Mouse (Mus musculus) midbrain, embryonic 12.5 days (tissue): ENCODE measurements at regions not wholly inside any gene's neighbourhood (a gene's known extent, or its start where the extent isn't known, plus 50 kb on each side); places are given as distances from the start of the nearest gene placed in this dataset.

Experiments used
- ATAC-seq: fragments of 200-750 bp; cut with Nextera tagmentation; 2 replicates; pipeline ENCODE4 v1.8.0; 2017; ENCODE audit warnings: low read depth, moderate TSS enrichment, moderate library complexity; ENCODE audit not compliant: low FRiP score
- H3K27ac ChIP-seq: fragments of 300-500 bp; sonication (generic); replicated peaks from 2 replicates; pipeline ENCODE4 v1.5.1; 2016; ENCODE audit warnings: mild to moderate bottlenecking
- H3K27me3 ChIP-seq: fragments of 300-500 bp; sonication (generic); 2 replicates; pipeline ENCODE4 v1.6.1; 2016; ENCODE audit warnings: mild to moderate bottlenecking
- H3K36me3 ChIP-seq: fragments of 300-500 bp; sonication (generic); 2 replicates; pipeline ENCODE4 v1.6.1; 2016
- H3K4me1 ChIP-seq: fragments of 300-500 bp; sonication (generic); 2 replicates; pipeline ENCODE4 v1.6.1; 2016
- H3K4me2 ChIP-seq: fragments of 300-500 bp; sonication (generic); replicated peaks from 2 replicates; pipeline ENCODE4 v1.6.1; 2016; ENCODE audit warnings: mild to moderate bottlenecking, moderate library complexity
- H3K4me3 ChIP-seq: fragments of 300-500 bp; sonication (generic); 2 replicates; pipeline ENCODE4 v1.5.1; 2016; ENCODE audit warnings: mild to moderate bottlenecking
- H3K9ac ChIP-seq: fragments of 300-500 bp; sonication (generic); replicated peaks from 2 replicates; pipeline ENCODE4 v1.6.1; 2016; ENCODE audit warnings: mild to moderate bottlenecking, moderate library complexity
- H3K9me3 ChIP-seq: fragments of 300-500 bp; sonication (generic); 2 replicates; pipeline ENCODE4 v1.6.1; 2016; ENCODE audit warnings: mild to moderate bottlenecking
- WGBS: fragments of 180-500 bp; shearing (Covaris S2); methylation state at CpG from one replicate; pipeline ENCODE4 v1.1.7; 2016; 5-methylcytosine and 5-hydroxymethylcytosine counted together

- H3K4me3 ChIP-seq, result no peak overlapping the region
- WGBS, result 80% methylated on average over 4 of the region's 4 CpGs
- H3K36me3 ChIP-seq, result no peaks in the 10 kb centered on the region
- H3K4me1 ChIP-seq, result peaks cover 45% of the 10 kb centered on the region
- no peak overlapping the region for H3K9ac ChIP-seq
- no peak overlapping the region for H3K4me2 ChIP-seq
- peaks cover 16% of the 10 kb centered on the region for H3K27me3 ChIP-seq
- no peak for ATAC-seq
- H3K27ac ChIP-seq, result no peak overlapping the region
- H3K9me3 ChIP-seq, result no peaks in the 10 kb centered on the region
These were observed 153.6 kb upstream of the Pou3f3 start for GRCm38 (mm10) chr1:42541991-42542390.

- Histone ChIP-seq H3K9ac (no peak overlapping the region), H3K4me2 (no peak overlapping the region), H3K9me3 (no peaks in the 10 kb centered on the region), H3K27ac (no peak overlapping the region), H3K27me3 (peaks cover 12% of the 10 kb centered on the region), H3K4me3 (no peak overlapping the region), H3K36me3 (no peaks in the 10 kb centered on the region), H3K4me1 (peaks cover 45% of the 10 kb centered on the region)
- 45% methylated on average over 15 of the region's 15 CpGs for WGBS
- ATAC-seq, result no peak
These were observed 152.6 kb upstream of the Pou3f3 start for GRCm38 (mm10) chr1:42542846-42543549.

DNA sequence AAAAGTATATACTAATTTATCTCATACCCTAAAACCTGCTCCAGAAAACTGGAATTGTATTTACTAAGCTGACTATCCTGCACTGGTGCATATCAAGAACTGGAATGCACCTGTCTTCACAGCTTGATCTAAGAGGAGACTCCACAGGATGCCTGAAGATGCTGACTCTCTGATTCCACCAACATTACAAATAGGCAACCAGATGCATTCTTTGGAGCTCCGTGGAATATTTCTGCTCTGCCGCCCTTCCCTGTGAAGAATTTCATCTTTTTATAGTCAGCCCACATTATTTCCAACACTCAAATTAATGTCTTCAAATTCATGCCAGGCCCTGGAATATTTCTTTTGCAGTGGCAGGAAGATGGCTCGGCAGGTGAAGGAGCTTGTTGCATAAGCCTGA is 148.7 kb upstream of the Pou3f3 start:
- H3K27me3 ChIP-seq, result peaks cover 9% of the 10 kb centered on the region
- no peak overlapping the region for H3K27ac ChIP-seq
- no peaks in the 10 kb centered on the region for H3K36me3 ChIP-seq
- no peak for ATAC-seq
- 90% methylated on average over 3 of the region's 3 CpGs for WGBS
- H3K4me3 ChIP-seq, result no peak overlapping the region
- no peak overlapping the region for H3K9ac ChIP-seq
- H3K4me1 ChIP-seq, result peaks cover 14% of the 10 kb centered on the region; the same call in 1 of the 2 replicates
- H3K9me3 ChIP-seq, result no peaks in the 10 kb centered on the region
- no peak overlapping the region for H3K4me2 ChIP-seq

- no peaks in the 10 kb centered on the region for H3K9me3 ChIP-seq
- ATAC-seq, result no peak
- 85% methylated on average over 2 of the region's 2 CpGs for WGBS
These were observed 138.3 kb upstream of the Pou3f3 start for GRCm38 (mm10) chr1:42557301-42557700.

GRCm38 (mm10) chr1:42567640-42568039 is 127.9 kb upstream of the Pou3f3 start:
- Histone ChIP-seq H3K4me3 (no peak overlapping the region), H3K27ac (no peak overlapping the region), H3K36me3 (no peaks in the 10 kb centered on the region), H3K4me1 (no peaks in the 10 kb centered on the region), H3K4me2 (no peak overlapping the region), H3K9me3 (no peaks in the 10 kb centered on the region), H3K9ac (no peak overlapping the region), H3K27me3 (no peaks in the 10 kb centered on the region)
- ATAC-seq, result no peak
- 85% methylated on average over 6 of the region's 6 CpGs for WGBS

More at GRCm38 (mm10) chr1:42557301-42557700, 138.3 kb upstream of the Pou3f3 start:
- Histone ChIP-seq H3K27me3 (no peaks in the 10 kb centered on the region), H3K36me3 (no peaks in the 10 kb centered on the region), H3K9ac (no peak overlapping the region), H3K27ac (no peak overlapping the region), H3K4me3 (no peak overlapping the region), H3K4me2 (no peak overlapping the region), H3K4me1 (no peaks in the 10 kb centered on the region)

- WGBS, result 94% methylated on average over 3 of the region's 3 CpGs
- no peak for ATAC-seq
- Histone ChIP-seq H3K4me3 (no peak overlapping the region), H3K27ac (no peak overlapping the region), H3K27me3 (no peaks in the 10 kb centered on the region; the same call in 1 of the 2 replicates), H3K4me2 (no peak overlapping the region), H3K4me1 (peaks cover 5% of the 10 kb centered on the region; the same call in 1 of the 2 replicates), H3K9me3 (no peaks in the 10 kb centered on the region), H3K9ac (no peak overlapping the region), H3K36me3 (no peaks in the 10 kb centered on the region)
These were observed 110.4 kb upstream of the Pou3f3 start for GRCm38 (mm10) chr1:42585191-42585590.

- no peak overlapping the region for H3K4me2 ChIP-seq
- no peak overlapping the region for H3K4me3 ChIP-seq
- no peaks in the 10 kb centered on the region for H3K36me3 ChIP-seq
- H3K4me1 ChIP-seq, result peaks cover 5% of the 10 kb centered on the region; the same call in 1 of the 2 replicates
- 0 out of 2 replicates have a peak, but pooled peaks have one; percentile 38 for ATAC-seq
- H3K27me3 ChIP-seq, result no peaks in the 10 kb centered on the region
- WGBS, result 57% methylated on average over 10 of the region's 10 CpGs
- H3K27ac ChIP-seq, result no peak overlapping the region
- no peak overlapping the region for H3K9ac ChIP-seq
- no peaks in the 10 kb centered on the region for H3K9me3 ChIP-seq
These were observed 107.1 kb upstream of the Pou3f3 start for GRCm38 (mm10) chr1:42588499-42588898.

- Histone ChIP-seq H3K4me3 (no peak overlapping the region), H3K9me3 (no peaks in the 10 kb centered on the region), H3K36me3 (no peaks in the 10 kb centered on the region), H3K9ac (no peak overlapping the region), H3K4me1 (peaks cover 5% of the 10 kb centered on the region; the same call in 1 of the 2 replicates), H3K4me2 (no peak overlapping the region), H3K27ac (no peak overlapping the region), H3K27me3 (no peaks in the 10 kb centered on the region)
- no peak for ATAC-seq
- WGBS, result 53% methylated on average over 7 of the region's 7 CpGs
These were observed 106.1 kb upstream of the Pou3f3 start for GRCm38 (mm10) chr1:42589442-42589841.

DNA sequence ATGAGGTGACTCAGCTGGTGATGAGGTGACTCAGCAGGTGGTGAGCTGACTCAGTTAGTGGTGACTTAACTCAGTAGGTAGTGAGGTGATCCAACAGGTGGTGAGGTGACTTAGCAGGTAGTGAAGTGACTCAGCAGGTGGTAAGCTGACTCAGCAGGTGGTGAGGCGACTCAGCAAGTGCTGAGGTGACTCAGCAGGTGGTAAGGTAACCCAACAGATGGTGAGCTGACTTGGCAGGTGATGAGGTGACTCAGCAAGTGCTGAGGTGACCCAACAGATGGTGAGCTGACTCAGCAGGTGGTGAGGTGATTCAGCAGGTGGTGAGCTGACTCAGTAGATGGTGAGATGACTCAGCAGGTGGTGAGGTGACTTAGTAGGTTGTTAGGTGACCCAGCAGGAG is 103.7 kb upstream of the Pou3f3 start:
- H3K9me3 ChIP-seq, result no peaks in the 10 kb centered on the region
- H3K4me3 ChIP-seq, result no peak overlapping the region
- WGBS, result 67% methylated on average over 1 of the region's 1 CpGs
- no peak overlapping the region for H3K4me2 ChIP-seq
- no peak overlapping the region for H3K27ac ChIP-seq
- no peaks in the 10 kb centered on the region for H3K36me3 ChIP-seq
- peaks cover 5% of the 10 kb centered on the region; the same call in 1 of the 2 replicates for H3K4me1 ChIP-seq
- no peak overlapping the region for H3K9ac ChIP-seq
- ATAC-seq, result no peak
- no peaks in the 10 kb centered on the region for H3K27me3 ChIP-seq

- Histone ChIP-seq H3K9me3 (no peaks in the 10 kb centered on the region), H3K4me3 (no peak overlapping the region), H3K36me3 (no peaks in the 10 kb centered on the region), H3K9ac (no peak overlapping the region), H3K4me2 (no peak overlapping the region), H3K4me1 (no peaks in the 10 kb centered on the region), H3K27me3 (no peaks in the 10 kb centered on the region), H3K27ac (no peak overlapping the region)
- WGBS, result 66% methylated on average over 4 of the region's 4 CpGs
- no peak for ATAC-seq
These were observed 98.5 kb upstream of the Pou3f3 start for GRCm38 (mm10) chr1:42597065-42597464.

GRCm38 (mm10) chr1:42599238-42599637 is 96.3 kb upstream of the Pou3f3 start:
- no peak overlapping the region for H3K4me3 ChIP-seq
- WGBS, result 85% methylated on average over 6 of the region's 6 CpGs
- H3K27me3 ChIP-seq, result no peaks in the 10 kb centered on the region
- no peaks in the 10 kb centered on the region for H3K36me3 ChIP-seq
- no peak for ATAC-seq
- H3K9ac ChIP-seq, result no peak overlapping the region
- H3K9me3 ChIP-seq, result no peaks in the 10 kb centered on the region
- H3K4me2 ChIP-seq, result no peak overlapping the region
- H3K27ac ChIP-seq, result no peak overlapping the region
- H3K4me1 ChIP-seq, result no peaks in the 10 kb centered on the region

DNA sequence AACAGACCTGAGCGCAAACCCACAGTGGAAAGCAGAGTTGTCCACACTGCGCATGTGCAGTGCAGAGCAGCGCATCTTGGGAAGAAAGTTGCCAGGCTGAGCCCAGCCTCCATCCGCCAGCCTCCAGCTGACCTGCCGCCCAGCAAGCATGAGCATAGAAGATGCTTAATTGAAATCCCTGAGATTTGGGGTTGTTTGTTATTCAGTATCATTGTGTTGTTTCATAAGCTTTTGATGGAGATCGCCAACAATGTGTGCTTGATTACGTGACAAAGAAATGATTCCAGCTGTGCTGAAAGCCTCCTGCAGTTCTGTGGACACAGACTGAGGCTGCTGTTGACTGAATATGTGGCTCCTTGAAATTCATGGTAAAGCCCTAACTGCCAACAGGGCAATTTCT is 89.3 kb upstream of the Pou3f3 start:
- Histone ChIP-seq H3K4me3 (no peak overlapping the region), H3K9ac (no peak overlapping the region), H3K4me2 (no peak overlapping the region), H3K36me3 (no peaks in the 10 kb centered on the region), H3K27ac (no peak overlapping the region), H3K4me1 (no peaks in the 10 kb centered on the region; the same call in 1 of the 2 replicates), H3K9me3 (no peaks in the 10 kb centered on the region), H3K27me3 (0 out of 2 replicates have a peak, but pooled peaks cover 6% of the 10 kb centered on the region)
- no peak for ATAC-seq
- 63% methylated on average over 7 of the region's 7 CpGs for WGBS
